Mouse (Mus musculus): ENCODE measurements around the gene Utp15. TPM values are rescaled to one million over a fixed set of nuclear protein-coding genes. Genes with fewer than 3 reads are reported as not detected.

Gene Utp15
- total and polyA plus RNA-seq, 3 experiments, result 36.8 to 52.2 (median 51.7) TPM

GRCm38 (mm10) chr13:98230511-98230910, 32.3 kb downstream of the Utp15 start:
- TF ChIP-seq MAFK (IDR thresholded peaks at IDR 0.05; ENCODE audit: insufficient replicate concordance, low read length), result no peak
- no peak for TF ChIP-seq ETS1 (conservative IDR thresholded peaks at IDR 0.05; ENCODE audit: low read depth, low read length)
- TF ChIP-seq MXI1 (IDR thresholded peaks at IDR 0.05; ENCODE audit: low read depth, low read length), result no peak
- no peak for TF ChIP-seq POLR2AphosphoS2 (IDR thresholded peaks at IDR 0.05; ENCODE audit: low read depth, low read length)
- TF ChIP-seq E2F4 (IDR thresholded peaks at IDR 0.05; ENCODE audit: insufficient replicate concordance, low read depth, low read length), result no peak
- no peak for TF ChIP-seq BHLHE40 (IDR thresholded peaks at IDR 0.05; ENCODE audit: low read depth, low read length)
- no peak for TF ChIP-seq SIN3A (IDR thresholded peaks at IDR 0.05; ENCODE audit: low read length)
- TF ChIP-seq CTCF (conservative IDR thresholded peaks at IDR 0.05 in 1 of 2, IDR thresholded peaks at IDR 0.05 in 1 of 2; ENCODE audit: low read depth in 2 of 2, low read length in 2 of 2), result no peak
- no peak for TF ChIP-seq TBP (conservative IDR thresholded peaks at IDR 0.05; ENCODE audit: low read depth, low read length)
- no peak for TF ChIP-seq RAD21 (IDR thresholded peaks at IDR 0.05; ENCODE audit: low read depth, low read length)
- dilution Hi-C loops (cut with MboI; ENCODE audit: extremely low pct_ligation_motif_present, extremely low pct_unique_long_range_greater_than_20kb, low sequenced_read_pairs) (no loop called here), in situ Hi-C loops (cut with MboI; ENCODE audit: low pct_ligation_motif_present, low pct_unique_long_range_greater_than_20kb, low sequenced_read_pairs) (no loop called here)
- Histone ChIP-seq H3K36me3 (replicated peaks in 1 of 2; ENCODE audit: control insufficient read depth in 1 of 2, insufficient read depth in 1 of 2, low read length in 1 of 2) (no peaks in the 10 kb centered on the region), H3K79me2 (replicated peaks; ENCODE audit: control insufficient read depth, extremely low read depth, insufficient read depth, poor library complexity, severe bottlenecking) (no peaks in the 10 kb centered on the region), H3K27me3 (replicated peaks) (no peaks in the 10 kb centered on the region), H3K27ac (ENCODE audit: insufficient read depth, low read depth) (no peak overlapping the region), H3K4me2 (ENCODE audit: insufficient read depth, low read depth, poor library complexity, severe bottlenecking) (no peak overlapping the region), H3K4me3 (replicated peaks in 1 of 3; ENCODE audit: low read depth in 2 of 3, low read length in 2 of 3, poor library complexity in 1 of 3) (no peak overlapping the region), H3K9ac (ENCODE audit: insufficient read depth, low read depth) (no peak overlapping the region), H3K9me3 (replicated peaks; ENCODE audit: low read length) (no peaks in the 10 kb centered on the region), H3K4me1 (ENCODE audit: control insufficient read depth in 1 of 2, insufficient read depth in 2 of 2) (0 out of 4 replicates have a peak, but pooled peaks cover 0 to 4% of the 10 kb centered on the region in 2 experiments)
- DNase-seq (ENCODE audit: extremely low read depth), result no peak

- dilution Hi-C loops (cut with MboI; ENCODE audit: extremely low pct_ligation_motif_present, extremely low pct_unique_long_range_greater_than_20kb, low sequenced_read_pairs), result no loop called here
- DNase-seq (ENCODE audit: extremely low read depth), result no peak
- H3K79me2 ChIP-seq (replicated peaks; ENCODE audit: control insufficient read depth, extremely low read depth, insufficient read depth, poor library complexity, severe bottlenecking), result no peaks in the 10 kb centered on the region
- H3K9ac ChIP-seq (ENCODE audit: insufficient read depth, low read depth), result no peak overlapping the region
- no peaks in the 10 kb centered on the region for H3K4me1 ChIP-seq (ENCODE audit: control insufficient read depth in 1 of 2, insufficient read depth in 2 of 2)
- H3K4me3 ChIP-seq (replicated peaks in 1 of 3; ENCODE audit: low read depth in 2 of 3, low read length in 2 of 3, poor library complexity in 1 of 3), result no peak overlapping the region
- H3K27ac ChIP-seq (ENCODE audit: insufficient read depth, low read depth), result no peak overlapping the region
- in situ Hi-C loops (cut with MboI; ENCODE audit: low pct_ligation_motif_present, low pct_unique_long_range_greater_than_20kb, low sequenced_read_pairs), result no loop called here
- TF ChIP-seq MEF2A (IDR thresholded peaks at IDR 0.05; ENCODE audit: borderline replicate concordance, low read depth, low read length) (no peak), USF2 (conservative IDR thresholded peaks at IDR 0.05; ENCODE audit: low read depth, low read length) (no peak), E2F4 (IDR thresholded peaks at IDR 0.05; ENCODE audit: insufficient replicate concordance, low read depth, low read length) (no peak), TBP (conservative IDR thresholded peaks at IDR 0.05; ENCODE audit: low read depth, low read length) (no peak), ELF1 (IDR thresholded peaks at IDR 0.05; ENCODE audit: low read depth, low read length) (no peak), MYC (IDR thresholded peaks at IDR 0.05; ENCODE audit: low read depth, low read length) (no peak), ZC3H11A (IDR thresholded peaks at IDR 0.05; ENCODE audit: low read depth, low read length) (no peak), JUN (IDR thresholded peaks at IDR 0.05; ENCODE audit: insufficient read depth, low read depth, low read length) (no peak), RCOR1 (conservative IDR thresholded peaks at IDR 0.05; ENCODE audit: low read depth, low read length) (no peak), JUND (conservative IDR thresholded peaks at IDR 0.05; ENCODE audit: low read depth, low read length) (no peak), ETS1 (conservative IDR thresholded peaks at IDR 0.05; ENCODE audit: low read depth, low read length) (no peak)
- H3K4me2 ChIP-seq (ENCODE audit: insufficient read depth, low read depth, poor library complexity, severe bottlenecking), result no peak overlapping the region
- no peaks in the 10 kb centered on the region for H3K36me3 ChIP-seq (replicated peaks in 1 of 2; ENCODE audit: control insufficient read depth in 1 of 2, insufficient read depth in 1 of 2, low read length in 1 of 2)
- no peaks in the 10 kb centered on the region for H3K9me3 ChIP-seq (replicated peaks; ENCODE audit: low read length)
- no peaks in the 10 kb centered on the region for H3K27me3 ChIP-seq (replicated peaks)
Observed at GRCm38 (mm10) chr13:98226225-98226624, 36.6 kb downstream of the Utp15 start.

All from CH12.LX (cell line).